16 mouse cellular contexts compared by ENCODE assay signal in genomic region chr14:78798478-78798877, GRCm38 (mm10).
"Had no signal": no experiment of that assay in that cellular context is flagged by ENCODE, and none has a peak within 500 bp of the region (broad histone marks: within the 10 kb centered on the region; RNA-seq: fewer than 3 reads in every experiment).

No protein-coding gene starts in this region.

- ATAC-seq: liver, postnatal 0 days; lung, postnatal 0 days; midbrain, embryonic 16.5 days had no signal

- H3K27me3 ChIP-seq: lung, embryonic 15.5 days; megakaryocyte, embryonic 14.5 days; midbrain, embryonic 12.5 days; neural tube, embryonic 12.5 days had no signal

- H3K4me2 ChIP-seq: lung, embryonic 15.5 days; midbrain, embryonic 12.5 days; neural tube, embryonic 12.5 days had no signal

- H3K36me3 ChIP-seq: lung, embryonic 15.5 days; midbrain, embryonic 12.5 days; neural tube, embryonic 12.5 days had no signal

- H3K9ac ChIP-seq: liver, postnatal 0 days; lung, embryonic 15.5 days; midbrain, embryonic 12.5 days; neural tube, embryonic 12.5 days had no signal

- H3K4me1 ChIP-seq: lung, embryonic 15.5 days; megakaryocyte, embryonic 14.5 days; midbrain, embryonic 12.5 days; neural tube, embryonic 12.5 days had no signal

- DNase-seq: liver, postnatal 0 days; lung, adult 2 months; lung, postnatal 14 days; lung, postnatal 36 days; midbrain, embryonic 14.5 days; right cerebral cortex, postnatal 14 days; thymus, adult 18-20 months; thymus, postnatal 14 days; thymus, postnatal 36 days had no signal

- H3K27ac ChIP-seq: lung, embryonic 15.5 days; macrophage; midbrain, embryonic 12.5 days; neural tube, embryonic 12.5 days had no signal

- H3K4me3 ChIP-seq: lung, embryonic 15.5 days; megakaryocyte, embryonic 14.5 days; midbrain, embryonic 12.5 days; neural tube, embryonic 12.5 days had no signal

- H3K9me3 ChIP-seq: lung, embryonic 15.5 days; megakaryocyte, embryonic 14.5 days; midbrain, embryonic 12.5 days; neural tube, embryonic 12.5 days had no signal
